Mouse (Mus musculus): ENCODE data around the gene Gm17545.

DNA sequence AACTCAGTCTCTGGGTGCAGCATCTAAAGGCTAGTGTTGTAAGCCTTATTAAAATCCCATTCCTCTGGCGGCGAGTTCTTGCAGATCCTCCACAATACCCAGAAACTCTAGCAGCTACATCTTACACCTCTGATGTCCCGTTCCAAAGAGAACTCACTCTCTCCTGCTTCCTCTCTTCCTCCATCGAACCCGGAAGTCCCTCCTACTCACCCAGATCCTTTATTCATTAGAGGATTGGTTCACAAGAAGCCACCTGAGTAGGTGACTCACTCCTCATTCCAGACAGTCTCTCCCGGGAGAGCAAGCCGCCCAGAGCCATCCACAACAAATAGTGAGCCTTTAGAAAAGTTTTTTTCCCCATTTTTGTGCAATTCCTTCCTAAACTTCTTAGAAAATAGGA lies 32.1 kb downstream of the Gm17545 start:
- TF ChIP-seq POLR2A (IDR thresholded peaks at IDR 0.05; ENCODE audit: borderline replicate concordance, low read depth, low read length) (no peak), CTCF (IDR thresholded peaks at IDR 0.05; ENCODE audit: low read depth, low read length) (no peak)

Data from bone marrow macrophage, adult 2 months (primary cell).